Mouse (Mus musculus): ENCODE measurements at regions not wholly inside any gene's neighbourhood (a gene's known extent, or its start where the extent isn't known, plus 50 kb on each side); places are given as distances from the start of the nearest gene placed in this dataset.

- H3K9me3 ChIP-seq (replicated peaks), result no peaks in the 10 kb centered on the region; the same call in 1 of the 2 replicates
- no peak overlapping the region for H3K4me2 ChIP-seq
- ATAC-seq (replicated peaks; ENCODE audit: low FRiP score), result no peak
- no peak overlapping the region for H3K9ac ChIP-seq
- no peaks in the 10 kb centered on the region for H3K36me3 ChIP-seq
- no peaks in the 10 kb centered on the region for H3K27me3 ChIP-seq
- no peak overlapping the region for H3K27ac ChIP-seq
- H3K4me1 ChIP-seq, result no peaks in the 10 kb centered on the region
- 85% methylated on average over 8 of the region's 8 CpGs for WGBS
- no peak overlapping the region for H3K4me3 ChIP-seq (replicated peaks)
These were observed 745.1 kb upstream of the Gm19410 start for GRCm38 (mm10) chr8:35020480-35020879.

- no peak for ATAC-seq (replicated peaks; ENCODE audit: low FRiP score)
- H3K27me3 ChIP-seq, result no peaks in the 10 kb centered on the region
- WGBS, result 73% methylated on average over 6 of the region's 6 CpGs
- no peak overlapping the region for H3K27ac ChIP-seq
- H3K4me1 ChIP-seq, result no peaks in the 10 kb centered on the region
- no peak overlapping the region for H3K4me3 ChIP-seq (replicated peaks)
- no peaks in the 10 kb centered on the region for H3K36me3 ChIP-seq
- no peaks in the 10 kb centered on the region; the same call in 1 of the 2 replicates for H3K9me3 ChIP-seq (replicated peaks)
- H3K4me2 ChIP-seq, result no peak overlapping the region
- H3K9ac ChIP-seq, result no peak overlapping the region
These were observed 742.9 kb upstream of the Gm19410 start for GRCm38 (mm10) chr8:35022649-35023048.

GRCm38 (mm10) chr8:35047798-35048197 is 717.8 kb upstream of the Gm19410 start:
- WGBS, result 20% methylated on average over 3 of the region's 3 CpGs
- H3K9me3 ChIP-seq (replicated peaks), result no peaks in the 10 kb centered on the region
- H3K27ac ChIP-seq, result no peak overlapping the region
- H3K27me3 ChIP-seq, result no peaks in the 10 kb centered on the region
- H3K4me1 ChIP-seq, result no peaks in the 10 kb centered on the region
- no peak overlapping the region for H3K9ac ChIP-seq
- no peaks in the 10 kb centered on the region for H3K36me3 ChIP-seq
- H3K4me3 ChIP-seq (replicated peaks), result no peak overlapping the region
- H3K4me2 ChIP-seq, result no peak overlapping the region
- ATAC-seq (replicated peaks; ENCODE audit: low FRiP score), result no peak

- Histone ChIP-seq H3K27me3 (no peaks in the 10 kb centered on the region), H3K36me3 (no peaks in the 10 kb centered on the region), H3K9me3 (replicated peaks) (no peaks in the 10 kb centered on the region), H3K4me3 (replicated peaks) (no peak overlapping the region), H3K9ac (no peak overlapping the region), H3K4me2 (no peak overlapping the region), H3K4me1 (no peaks in the 10 kb centered on the region), H3K27ac (no peak overlapping the region)
- ATAC-seq (replicated peaks; ENCODE audit: low FRiP score), result no peak
- 93% methylated on average over 4 of the region's 4 CpGs for WGBS
These were observed 712.1 kb upstream of the Gm19410 start for GRCm38 (mm10) chr8:35053444-35053843.

GRCm38 (mm10) chr8:35061048-35061447 is 704.5 kb upstream of the Gm19410 start:
- Histone ChIP-seq H3K4me1 (no peaks in the 10 kb centered on the region), H3K9me3 (replicated peaks) (no peaks in the 10 kb centered on the region), H3K27ac (no peak overlapping the region), H3K4me2 (no peak overlapping the region), H3K36me3 (no peaks in the 10 kb centered on the region), H3K9ac (no peak overlapping the region), H3K27me3 (no peaks in the 10 kb centered on the region), H3K4me3 (replicated peaks) (no peak overlapping the region)
- WGBS, result 86% methylated on average over 5 of the region's 5 CpGs
- no peak for ATAC-seq (replicated peaks; ENCODE audit: low FRiP score)

GRCm38 (mm10) chr8:35068228-35068627 is 697.4 kb upstream of the Gm19410 start:
- H3K4me3 ChIP-seq (replicated peaks), result no peak overlapping the region
- no peak overlapping the region for H3K4me2 ChIP-seq
- H3K9me3 ChIP-seq (replicated peaks), result no peaks in the 10 kb centered on the region
- no peaks in the 10 kb centered on the region for H3K4me1 ChIP-seq
- WGBS, result 85% methylated on average over 2 of the region's 2 CpGs
- H3K9ac ChIP-seq, result no peak overlapping the region
- ATAC-seq (replicated peaks; ENCODE audit: low FRiP score), result no peak
- H3K36me3 ChIP-seq, result no peaks in the 10 kb centered on the region
- no peaks in the 10 kb centered on the region for H3K27me3 ChIP-seq
- no peak overlapping the region for H3K27ac ChIP-seq

GRCm38 (mm10) chr8:35070246-35070989 is 695.2 kb upstream of the Gm19410 start:
- H3K4me1 ChIP-seq, result no peaks in the 10 kb centered on the region
- H3K27me3 ChIP-seq, result no peaks in the 10 kb centered on the region
- H3K9ac ChIP-seq, result no peak overlapping the region
- H3K4me3 ChIP-seq (replicated peaks), result no peak overlapping the region
- H3K36me3 ChIP-seq, result no peaks in the 10 kb centered on the region
- ATAC-seq (replicated peaks; ENCODE audit: low FRiP score), result no peak
- H3K9me3 ChIP-seq (replicated peaks), result no peaks in the 10 kb centered on the region
- H3K27ac ChIP-seq, result no peak overlapping the region
- WGBS, result 70% methylated on average over 7 of the region's 7 CpGs
- H3K4me2 ChIP-seq, result no peak overlapping the region

GRCm38 (mm10) chr8:35075971-35076370 is 689.6 kb upstream of the Gm19410 start:
- peaks cover 13% of the 10 kb centered on the region for H3K4me1 ChIP-seq
- no peaks in the 10 kb centered on the region for H3K36me3 ChIP-seq
- H3K27me3 ChIP-seq, result no peaks in the 10 kb centered on the region
- no peak overlapping the region for H3K4me3 ChIP-seq (replicated peaks)
- no peaks in the 10 kb centered on the region for H3K9me3 ChIP-seq (replicated peaks)
- no peak overlapping the region for H3K27ac ChIP-seq
- no peak overlapping the region for H3K4me2 ChIP-seq
- ATAC-seq (replicated peaks; ENCODE audit: low FRiP score), result no peak
- H3K9ac ChIP-seq, result no peak overlapping the region
- WGBS, result 63% methylated on average over 10 of the region's 10 CpGs

GRCm38 (mm10) chr8:35083161-35083560 is 682.4 kb upstream of the Gm19410 start:
- Histone ChIP-seq H3K36me3 (no peaks in the 10 kb centered on the region), H3K27me3 (no peaks in the 10 kb centered on the region), H3K9ac (no peak overlapping the region), H3K4me1 (0 out of 2 replicates have a peak, but pooled peaks cover 1% of the 10 kb centered on the region), H3K27ac (no peak overlapping the region), H3K9me3 (replicated peaks) (no peaks in the 10 kb centered on the region), H3K4me3 (replicated peaks) (no peak overlapping the region), H3K4me2 (no peak overlapping the region)
- ATAC-seq (replicated peaks; ENCODE audit: low FRiP score), result no peak
- WGBS, result 56% methylated on average over 1 of the region's 1 CpGs

GRCm38 (mm10) chr8:35087070-35087469 is 678.5 kb upstream of the Gm19410 start:
- no peaks in the 10 kb centered on the region for H3K36me3 ChIP-seq
- no peak for ATAC-seq (replicated peaks; ENCODE audit: low FRiP score)
- no peaks in the 10 kb centered on the region for H3K4me1 ChIP-seq
- no peak overlapping the region for H3K9ac ChIP-seq
- H3K4me2 ChIP-seq, result no peak overlapping the region
- no peak overlapping the region for H3K4me3 ChIP-seq (replicated peaks)
- H3K27me3 ChIP-seq, result no peaks in the 10 kb centered on the region
- no peaks in the 10 kb centered on the region for H3K9me3 ChIP-seq (replicated peaks)
- H3K27ac ChIP-seq, result no peak overlapping the region
- WGBS, result 81% methylated on average over 2 of the region's 2 CpGs

GRCm38 (mm10) chr8:35088380-35089244 is 677.0 kb upstream of the Gm19410 start:
- 86% methylated on average over 18 of the region's 18 CpGs for WGBS
- no peak for ATAC-seq (replicated peaks; ENCODE audit: low FRiP score)

GRCm38 (mm10) chr8:35089519-35089918 is 676.1 kb upstream of the Gm19410 start:
- Histone ChIP-seq H3K9ac (no peak overlapping the region), H3K27ac (no peak overlapping the region), H3K4me1 (no peaks in the 10 kb centered on the region), H3K9me3 (replicated peaks) (no peaks in the 10 kb centered on the region), H3K27me3 (no peaks in the 10 kb centered on the region), H3K36me3 (no peaks in the 10 kb centered on the region), H3K4me2 (no peak overlapping the region), H3K4me3 (replicated peaks) (no peak overlapping the region)
- 90% methylated on average over 8 of the region's 8 CpGs for WGBS
- no peak for ATAC-seq (replicated peaks; ENCODE audit: low FRiP score)

More at GRCm38 (mm10) chr8:35088380-35089244, 677.0 kb upstream of the Gm19410 start:
- Histone ChIP-seq H3K9ac (no peak overlapping the region), H3K9me3 (replicated peaks) (no peaks in the 10 kb centered on the region), H3K27me3 (no peaks in the 10 kb centered on the region), H3K36me3 (no peaks in the 10 kb centered on the region), H3K4me3 (replicated peaks) (no peak overlapping the region), H3K27ac (no peak overlapping the region), H3K4me2 (no peak overlapping the region), H3K4me1 (no peaks in the 10 kb centered on the region)

All from kidney, embryonic 15.5 days (tissue).